Mouse (Mus musculus): ENCODE results near the gene Ap1s2. TPM values are rescaled to one million over a fixed set of nuclear protein-coding genes. Genes with fewer than 3 reads are reported as not detected.

Gene Ap1s2
- total RNA-seq, 2 experiments from 2014 or later = 16.9 to 22.8 TPM

GRCm38 (mm10) chrX:163957803-163958466, 49.1 kb downstream of the Ap1s2 start:
- DNase-seq (ENCODE audit: low spot score) = peak; percentile 11
- intact Hi-C loops (cut with DNase I) = loop anchor here (5.0 to 10.0 kb wide), 2 partner anchors 49 to 107 kb away; no protein-coding TSS in a partner anchor

GRCm38 (mm10) chrX:163958467-163958875, 49.7 kb downstream of the Ap1s2 start, which contains the start of gene Zrsr2:
Zrsr2 (minus strand) TSS chrX:163958661.
- intact Hi-C loops (cut with DNase I) = loop anchor here (5.0 to 10.0 kb wide), 2 partner anchors 49 to 106 kb away; no protein-coding TSS in a partner anchor
- peak; percentile 66 for DNase-seq (ENCODE audit: low spot score)

- intact Hi-C loops (cut with DNase I) = no loop called here
- no peak for DNase-seq (ENCODE audit: low spot score)
Observed at GRCm38 (mm10) chrX:163981092-163981491, 72.3 kb downstream of the Ap1s2 start.

- no peak for DNase-seq (ENCODE audit: low spot score)
- intact Hi-C loops (cut with DNase I) = no loop called here
Observed at GRCm38 (mm10) chrX:163981500-163981899, 72.7 kb downstream of the Ap1s2 start.

- no peak for DNase-seq (ENCODE audit: low spot score)
- intact Hi-C loops (cut with DNase I) = no loop called here
Observed at GRCm38 (mm10) chrX:163982129-163982528, 73.3 kb downstream of the Ap1s2 start.

Other genes starting within 250 kb of the Ap1s2 start
- not detected for gene Rnf138rt1, start 147.7 kb upstream of the Ap1s2 start, total RNA-seq (2021)
- gene Zrsr2, start 49.6 kb downstream of the Ap1s2 start, total RNA-seq (2021) = 10 to 100 TPM in 1 of 2 experiments, 1 to 10 TPM in 1; 8.9 to 11.9 TPM
- gene Car5b, start 119.0 kb downstream of the Ap1s2 start, total RNA-seq (2021) = 1 to 10 TPM in 1 of 2 experiments, under 1 TPM in 1; 0.78 to 1.4 TPM
- gene Siah1b, start 167.5 kb downstream of the Ap1s2 start, total RNA-seq (2021) = 1 to 10 TPM; 3.7 to 4.4 TPM
- gene Cltrn, start 179.8 kb downstream of the Ap1s2 start, total RNA-seq (2021) = not detected
- 1 to 10 TPM; 1.1 to 1.9 TPM for gene Ace2, start 230.3 kb downstream of the Ap1s2 start, total RNA-seq (2021)